In the genomic region with DNA sequence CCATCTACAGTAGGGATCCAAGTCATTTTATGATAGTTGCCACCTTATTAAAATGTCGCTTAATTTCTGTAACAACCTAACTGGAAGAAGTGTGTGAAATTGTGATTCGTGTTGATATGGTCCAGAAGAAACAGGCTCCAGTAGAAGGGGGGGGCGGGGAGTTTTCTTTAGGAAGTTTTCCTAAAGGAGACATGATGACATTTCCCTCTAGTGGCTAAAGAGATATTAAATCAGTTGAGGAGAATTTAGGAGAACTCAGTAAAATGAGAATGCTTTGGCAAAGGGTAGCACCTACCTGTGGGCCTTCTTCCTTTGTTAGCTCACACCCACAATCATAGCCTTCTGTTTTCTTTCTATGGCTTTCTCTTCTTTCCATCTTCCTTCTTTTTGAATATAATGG, we compare ENCODE assay signal across 23 mouse cellular contexts.
DNase-seq lines count a peak whose midpoint lies in the region; ATAC-seq and TF ChIP-seq lines count a peak whose summit lies in the region.
"Had no signal": no experiment of that assay in that cellular context is flagged by ENCODE, and none has a peak within 500 bp of the region (broad histone marks: within the 10 kb centered on the region; RNA-seq: fewer than 3 reads in every experiment).

No protein-coding gene starts in this region.

- H3K27me3 ChIP-seq in intestine, postnatal 0 days (replicated peaks; ENCODE audit: control insufficient read depth, insufficient read depth, low read length), result no peaks in the 10 kb centered on the region
- H3K27me3 ChIP-seq in intestine, embryonic 15.5 days (replicated peaks), result no peaks in the 10 kb centered on the region
- no peaks in the 10 kb centered on the region for H3K27me3 ChIP-seq in lung, embryonic 14.5 days (ENCODE audit: insufficient read depth, low read length)
- no peaks in the 10 kb centered on the region for H3K27me3 ChIP-seq in Patski
- H3K27me3 ChIP-seq: embryonic facial prominence, embryonic 12.5 days; limb, embryonic 15.5 days; liver, embryonic 15.5 days; neural tube, embryonic 12.5 days had no signal

- TF ChIP-seq CTCF in intestine, postnatal 0 days (IDR thresholded peaks at IDR 0.05; ENCODE audit: low read depth), result peak; percentile 39; the same call in 1 of the 2 replicates
- peak; percentile 16; the same call in 1 of the 2 replicates for TF ChIP-seq CTCF in lung, embryonic 14.5 days (IDR thresholded peaks at IDR 0.05; ENCODE audit: low read depth)
- TF ChIP-seq CTCF in Patski (IDR thresholded peaks at IDR 0.05), result peak; percentile 31

- 82% methylated on average over 3 of the region's 3 CpGs for WGBS in intestine, postnatal 0 days
- 77% methylated on average over 3 of the region's 3 CpGs for WGBS in intestine, embryonic 15.5 days
- WGBS in lung, embryonic 14.5 days, result 67% methylated on average over 3 of the region's 3 CpGs

- no peak overlapping the region for H3K27ac ChIP-seq in intestine, postnatal 0 days (ENCODE audit: low read depth, low read length)
- no peak overlapping the region for H3K27ac ChIP-seq in intestine, embryonic 15.5 days
- H3K27ac ChIP-seq in lung, embryonic 14.5 days (ENCODE audit: low read depth), result no peak overlapping the region
- H3K27ac ChIP-seq: embryonic facial prominence, embryonic 12.5 days; hindbrain, embryonic 14.5 days; limb, embryonic 15.5 days; liver, embryonic 15.5 days; macrophage; neural tube, embryonic 12.5 days had no signal

- H3K36me3 ChIP-seq in intestine, postnatal 0 days (ENCODE audit: control insufficient read depth, insufficient read depth), result no peaks in the 10 kb centered on the region
- no peaks in the 10 kb centered on the region for H3K36me3 ChIP-seq in intestine, embryonic 15.5 days
- H3K36me3 ChIP-seq in lung, embryonic 14.5 days (ENCODE audit: insufficient read depth), result no peaks in the 10 kb centered on the region
- H3K36me3 ChIP-seq: embryonic facial prominence, embryonic 12.5 days; G1E; limb, embryonic 15.5 days; liver, embryonic 15.5 days; neural tube, embryonic 12.5 days had no signal

- in situ Hi-C loops in Patski (cut with MboI; ENCODE audit: low pct_unique_long_range_greater_than_20kb), result no loop called here

- POLR2A ChIA-PET in Patski (lab: Charles Lee), result no interaction called here

- H3K9ac ChIP-seq in intestine, postnatal 0 days (ENCODE audit: low read depth, low read length), result no peak overlapping the region
- H3K9ac ChIP-seq in intestine, embryonic 15.5 days, result no peak overlapping the region
- H3K9ac ChIP-seq in lung, embryonic 14.5 days, result no peak overlapping the region
- H3K9ac ChIP-seq: embryonic facial prominence, embryonic 12.5 days; hindbrain, embryonic 14.5 days; limb, embryonic 15.5 days; liver, embryonic 15.5 days; neural tube, embryonic 12.5 days had no signal

- H3K4me2 ChIP-seq in intestine, postnatal 0 days (replicated peaks; ENCODE audit: low read depth), result no peak overlapping the region
- no peak overlapping the region for H3K4me2 ChIP-seq in intestine, embryonic 15.5 days (replicated peaks)
- H3K4me2 ChIP-seq in lung, embryonic 14.5 days, result no peak overlapping the region
- H3K4me2 ChIP-seq: embryonic facial prominence, embryonic 12.5 days; heart, embryonic 11.5 days; hindbrain, embryonic 14.5 days; limb, embryonic 15.5 days; liver, embryonic 15.5 days; midbrain, embryonic 11.5 days; neural tube, embryonic 12.5 days had no signal

- CTCF ChIA-PET in Patski (lab: Charles Lee), result no interaction called here

- H3K4me3 ChIP-seq in intestine, postnatal 0 days (ENCODE audit: low read depth, low read length), result no peak overlapping the region
- no peak overlapping the region for H3K4me3 ChIP-seq in intestine, embryonic 15.5 days (replicated peaks)
- no peak overlapping the region for H3K4me3 ChIP-seq in lung, embryonic 14.5 days (ENCODE audit: low read depth, low read length)
- H3K4me3 ChIP-seq: embryonic facial prominence, embryonic 12.5 days; limb, embryonic 15.5 days; liver, embryonic 15.5 days; neural tube, embryonic 12.5 days had no signal

- DNase-seq in adrenal gland, postnatal 10 days, result peak; percentile 18
- no peak for DNase-seq in adrenal gland, adult 8-10 months
- peak; percentile 39 for DNase-seq in lung, embryonic 14.5 days
- DNase-seq in lung, postnatal 25 days (ENCODE audit: low spot score), result no peak
- DNase-seq in Patski (ENCODE audit: low read depth, low spot score), result no peak
- DNase-seq in thymus, postnatal 4 days, result no peak
- DNase-seq: cerebellum, adult 9-10 months; kidney, adult 11 months; kidney, postnatal 36 days; thymus, postnatal 36 days had no signal

- no peak for ATAC-seq in intestine, postnatal 0 days
- ATAC-seq in intestine, embryonic 15.5 days, result no peak
- ATAC-seq in lung, embryonic 14.5 days (ENCODE audit: insufficient read depth), result no peak
- ATAC-seq in Patski, result no peak
- ATAC-seq: CD4-positive, CD25-positive, alpha-beta regulatory T cell, adult 4 months; forebrain, embryonic 14.5 days had no signal

- H3K9me3 ChIP-seq in intestine, postnatal 0 days (ENCODE audit: control insufficient read depth), result no peaks in the 10 kb centered on the region
- H3K9me3 ChIP-seq in intestine, embryonic 15.5 days, result no peaks in the 10 kb centered on the region
- H3K9me3 ChIP-seq in lung, embryonic 14.5 days (ENCODE audit: low read depth, low read length), result no peaks in the 10 kb centered on the region
- H3K9me3 ChIP-seq: embryonic facial prominence, embryonic 12.5 days; G1E; limb, embryonic 15.5 days; liver, embryonic 15.5 days; neural tube, embryonic 12.5 days had no signal

- no peaks in the 10 kb centered on the region for H3K4me1 ChIP-seq in intestine, postnatal 0 days (replicated peaks; ENCODE audit: control insufficient read depth, insufficient read depth, low read length)
- H3K4me1 ChIP-seq in intestine, embryonic 15.5 days (replicated peaks), result no peaks in the 10 kb centered on the region
- no peaks in the 10 kb centered on the region for H3K4me1 ChIP-seq in lung, embryonic 14.5 days (ENCODE audit: insufficient read depth)
- H3K4me1 ChIP-seq: embryonic facial prominence, embryonic 12.5 days; limb, embryonic 15.5 days; liver, embryonic 15.5 days; neural tube, embryonic 12.5 days had no signal

Comparison
In these comparisons a context has a peak if more than half of its experiments do, and no peak if none do; other contexts are left out.
1. DNase-seq: peak in adrenal gland, postnatal 10 days (single experiment) and lung, embryonic 14.5 days (single experiment); none in adrenal gland, adult 8-10 months (single experiment), lung, postnatal 25 days (single experiment), Patski (single experiment) and thymus, postnatal 4 days (single experiment).
2. Peak in every context shown above with its lines, with median percentiles within 50 percentile points of each other: CTCF ChIP-seq.